Mouse (Mus musculus) kidney, postnatal 4 days (tissue): ENCODE measurements around the gene Gm3542.
"Not testable (repeated sequence)": the region's sequence is repeated elsewhere in the genome, so short reads cannot be mapped to it uniquely, and the experiment has no call there.

Experiments used
- DNase-seq, 2 experiments: peaks; one replicate each; pipeline ENCODE4 v3.0.0; 2021; ENCODE audit warnings: mixed read lengths in 2 of 2

Gene Gm3542

DNA sequence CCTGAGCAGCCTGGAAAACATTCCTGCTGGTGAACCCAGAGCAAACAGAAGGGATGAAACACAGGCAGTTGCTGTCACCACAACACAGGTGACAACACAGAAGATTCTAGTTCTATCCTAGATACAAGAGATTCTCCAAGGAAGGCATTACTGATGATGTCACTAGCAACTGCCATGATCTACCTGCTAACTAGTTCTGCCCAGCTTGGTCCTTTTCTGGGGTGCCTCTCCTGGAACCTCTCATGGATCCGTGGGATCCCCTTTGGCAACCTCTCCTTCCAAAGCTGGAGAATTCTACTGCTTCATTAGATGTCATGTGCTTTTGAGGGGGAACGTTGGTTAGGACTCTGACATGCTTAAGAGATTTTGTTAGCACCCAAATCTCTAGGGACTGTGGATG is at the start of gene Gm3542:
Gene Gm3542, minus strand, starts transcription at position 101 of the 400 bp plus-strand sequence.
- not testable (repeated sequence) for DNase-seq
